In genomic region chr3:27518935-27519334, GRCm38 (mm10) we compare ENCODE assay signal across 13 mouse cellular contexts.
DNase-seq lines count a peak whose midpoint lies in the region; ATAC-seq lines count a peak whose summit lies in the region.
"Had no signal": no experiment of that assay in that cellular context is flagged by ENCODE, and none has a peak within 500 bp of the region (broad histone marks: within the 10 kb centered on the region; RNA-seq: fewer than 3 reads in every experiment).

No protein-coding gene starts in this region.

- peak; percentile 33 for DNase-seq in adrenal gland, adult 2 months
- DNase-seq in adrenal gland, adult 8-10 months, result no peak
- DNase-seq in hindbrain, embryonic 10.5 days (ENCODE audit: low spot score), result no peak
- DNase-seq in fibroblast of lung, adult 2 months (ENCODE audit: low read depth), result peak; percentile 48
- DNase-seq in lung, adult 18-20 months, result peak; percentile 79 to 85
- DNase-seq in layer of hippocampus, postnatal 25 days (ENCODE audit: extremely low spot score in 1 of 2, low spot score in 1 of 2), result no peak
- DNase-seq: adrenal gland, postnatal 14 days; layer of hippocampus, adult 9-11 months; thymus, adult 18-20 months had no signal

- H3K9me3 ChIP-seq in hindbrain, embryonic 16.5 days (ENCODE audit: control insufficient read depth, low read length), result no peaks in the 10 kb centered on the region
- H3K9me3 ChIP-seq in hindbrain, embryonic 10.5 days, result no peaks in the 10 kb centered on the region
- no peaks in the 10 kb centered on the region for H3K9me3 ChIP-seq in intestine, embryonic 16.5 days (ENCODE audit: control insufficient read depth, low read length)
- H3K9me3 ChIP-seq: heart, embryonic 15.5 days; lung, embryonic 15.5 days had no signal

- no peaks in the 10 kb centered on the region for H3K36me3 ChIP-seq in hindbrain, embryonic 16.5 days (ENCODE audit: control insufficient read depth, insufficient read depth, low read length)
- no peaks in the 10 kb centered on the region for H3K36me3 ChIP-seq in hindbrain, embryonic 10.5 days
- H3K36me3 ChIP-seq in intestine, embryonic 16.5 days (ENCODE audit: control insufficient read depth, insufficient read depth, low read length), result no peaks in the 10 kb centered on the region
- H3K36me3 ChIP-seq: heart, embryonic 15.5 days; lung, embryonic 15.5 days had no signal

- H3K27ac ChIP-seq in hindbrain, embryonic 16.5 days (ENCODE audit: low read depth, low read length), result no peak overlapping the region
- H3K27ac ChIP-seq in hindbrain, embryonic 10.5 days, result no peak overlapping the region
- no peak overlapping the region for H3K27ac ChIP-seq in intestine, embryonic 16.5 days (ENCODE audit: low read length)
- H3K27ac ChIP-seq: heart, embryonic 15.5 days; lung, embryonic 15.5 days had no signal

- H3K4me1 ChIP-seq in hindbrain, embryonic 16.5 days (ENCODE audit: control insufficient read depth, insufficient read depth, low read depth, low read length), result no peaks in the 10 kb centered on the region
- peaks cover 8% of the 10 kb centered on the region; the same call in 1 of the 2 replicates for H3K4me1 ChIP-seq in hindbrain, embryonic 10.5 days (replicated peaks)
- H3K4me1 ChIP-seq in intestine, embryonic 16.5 days (ENCODE audit: control insufficient read depth, insufficient read depth, low read length), result no peaks in the 10 kb centered on the region

- H3K9ac ChIP-seq in hindbrain, embryonic 16.5 days (ENCODE audit: low read depth, low read length), result no peak overlapping the region
- no peak overlapping the region for H3K9ac ChIP-seq in intestine, embryonic 16.5 days (ENCODE audit: low read depth, low read length)
- H3K9ac ChIP-seq: heart, embryonic 15.5 days; lung, embryonic 15.5 days had no signal

- whole genome bisulfite sequencing in hindbrain, embryonic 16.5 days, result 82% methylated on average over 9 of the region's 9 CpGs
- WGBS in hindbrain, embryonic 10.5 days, result 94% methylated on average over 9 of the region's 9 CpGs
- 87% methylated on average over 9 of the region's 9 CpGs for WGBS in intestine, embryonic 16.5 days

- no peaks in the 10 kb centered on the region for H3K27me3 ChIP-seq in hindbrain, embryonic 16.5 days (replicated peaks; ENCODE audit: control insufficient read depth, insufficient read depth, low read length)
- no peaks in the 10 kb centered on the region for H3K27me3 ChIP-seq in hindbrain, embryonic 10.5 days (ENCODE audit: insufficient read depth, poor library complexity, severe bottlenecking)
- no peaks in the 10 kb centered on the region for H3K27me3 ChIP-seq in intestine, embryonic 16.5 days (replicated peaks; ENCODE audit: control insufficient read depth, insufficient read depth, low read length)
- H3K27me3 ChIP-seq: heart, embryonic 15.5 days; lung, embryonic 15.5 days had no signal

- ATAC-seq in hindbrain, embryonic 16.5 days, result peak; percentile 68; the same call in 1 of the 2 replicates
- ATAC-seq in intestine, embryonic 16.5 days, result no peak

- H3K4me3 ChIP-seq in hindbrain, embryonic 16.5 days (ENCODE audit: low read length), result no peak overlapping the region
- no peak overlapping the region for H3K4me3 ChIP-seq in hindbrain, embryonic 10.5 days
- no peak overlapping the region for H3K4me3 ChIP-seq in intestine, embryonic 16.5 days (ENCODE audit: low read length)
- H3K4me3 ChIP-seq: heart, embryonic 15.5 days; lung, embryonic 15.5 days had no signal

- H3K4me2 ChIP-seq in hindbrain, embryonic 16.5 days (ENCODE audit: low read length), result no peak overlapping the region
- H3K4me2 ChIP-seq in intestine, embryonic 16.5 days (ENCODE audit: low read depth, low read length), result no peak overlapping the region
- H3K4me2 ChIP-seq: heart, embryonic 15.5 days; lung, embryonic 15.5 days had no signal

Comparison
In these comparisons a context has a peak if more than half of its experiments do, and no peak if none do; other contexts are left out.
1. DNase-seq: peak in adrenal gland, adult 2 months (single experiment), fibroblast of lung, adult 2 months (single experiment) and lung, adult 18-20 months (2 of 2); none in adrenal gland, adult 8-10 months (single experiment), hindbrain, embryonic 10.5 days (single experiment) and layer of hippocampus, postnatal 25 days (0 of 2).